Mouse (Mus musculus) gastrocnemius, postnatal 36 days (tissue): ENCODE measurements around the gene Luzp1. TPM values are rescaled to one million over a fixed set of nuclear protein-coding genes. Genes with fewer than 3 reads are reported as not detected.

Experiments used
- DNase-seq, 2 experiments: peaks; one replicate each; pipeline ENCODE4 v3.0.0; 2022
- intact Hi-C: fragments of 180-260 bp; cut with DNase I; formaldehyde crosslinking; loops from one replicate; pipeline ENCODE4 v1.15.1; 2025
- total RNA-seq, 2 experiments: library from RNA; stranded (reverse); gene quantifications; 2 replicates each; pipeline ENCODE4 v1.2.3; 2021

Gene Luzp1
- total RNA-seq, 2 experiments from 2014 or later = 12.6 to 13.1 TPM

- DNase-seq = no peak
- intact Hi-C loops = no loop called here
Observed at GRCm38 (mm10) chr4:136461761-136462085, 7.8 kb upstream of the Luzp1 start.

GRCm38 (mm10) chr4:136462086-136462838 lies 7.3 kb upstream of the Luzp1 start, which contains the start of gene 6030445D17Rik:
Gene 6030445D17Rik, plus strand, starts transcription at chr4:136462250.
- intact Hi-C loops = no loop called here
- peak; percentile 79 for DNase-seq

- DNase-seq = no peak
- intact Hi-C loops = no loop called here
Observed at GRCm38 (mm10) chr4:136462839-136463178, 6.8 kb upstream of the Luzp1 start.

- intact Hi-C loops = no loop called here
- DNase-seq = no peak
Observed at GRCm38 (mm10) chr4:136463436-136463835, 6.1 kb upstream of the Luzp1 start.

- peak; percentile 15 to 26 for DNase-seq
- intact Hi-C loops = no loop called here
Observed at GRCm38 (mm10) chr4:136466226-136466625, 3.3 kb upstream of the Luzp1 start.

GRCm38 (mm10) chr4:136468553-136469327 lies 821 bp upstream of the Luzp1 start:
- DNase-seq = no peak
- intact Hi-C loops = no loop called here

- intact Hi-C loops = loop anchor here (5.0 kb wide), 1 partner anchor 132 kb away; the partner anchor contains the start of gene Kdm1a
- DNase-seq = no peak
Observed at GRCm38 (mm10) chr4:136469941-136470346, 383 bp downstream of the Luzp1 start.

GRCm38 (mm10) chr4:136470347-136471071 lies 948 bp downstream of the Luzp1 start:
- DNase-seq = peak; percentile 15 to 39
- intact Hi-C loops = loop anchor here (5.0 kb wide), 1 partner anchor 132 kb away; the partner anchor contains the start of gene Kdm1a

GRCm38 (mm10) chr4:136476692-136477091 lies 7.1 kb downstream of the Luzp1 start:
- intact Hi-C loops = no loop called here
- no peak for DNase-seq

GRCm38 (mm10) chr4:136486549-136486948 lies 17.0 kb downstream of the Luzp1 start:
- intact Hi-C loops = no loop called here
- DNase-seq = no peak

GRCm38 (mm10) chr4:136495993-136496392 lies 26.4 kb downstream of the Luzp1 start:
- intact Hi-C loops = no loop called here
- no peak for DNase-seq

- no peak for DNase-seq
- intact Hi-C loops = no loop called here
Observed at GRCm38 (mm10) chr4:136505426-136506215, 36.1 kb downstream of the Luzp1 start.

- intact Hi-C loops = no loop called here
- DNase-seq = no peak
Observed at GRCm38 (mm10) chr4:136509857-136510256, 40.3 kb downstream of the Luzp1 start.

GRCm38 (mm10) chr4:136511708-136512107 lies 42.1 kb downstream of the Luzp1 start:
- intact Hi-C loops = no loop called here
- DNase-seq = no peak

GRCm38 (mm10) chr4:136512905-136513304 lies 43.3 kb downstream of the Luzp1 start:
- DNase-seq = peak; percentile 11
- intact Hi-C loops = no loop called here

GRCm38 (mm10) chr4:136518141-136518540 lies 48.6 kb downstream of the Luzp1 start:
- DNase-seq = no peak
- intact Hi-C loops = no loop called here

GRCm38 (mm10) chr4:136518576-136518975 lies 49.0 kb downstream of the Luzp1 start:
- intact Hi-C loops = no loop called here
- no peak for DNase-seq

- DNase-seq = no peak
- intact Hi-C loops = no loop called here
Observed at GRCm38 (mm10) chr4:136519866-136520265, 50.3 kb downstream of the Luzp1 start.

GRCm38 (mm10) chr4:136521898-136522297 lies 52.3 kb downstream of the Luzp1 start:
- intact Hi-C loops = no loop called here
- no peak for DNase-seq

GRCm38 (mm10) chr4:136524309-136524708 lies 54.7 kb downstream of the Luzp1 start:
- DNase-seq = no peak
- intact Hi-C loops = no loop called here
